Mouse (Mus musculus): Measurements from ENCODE around the gene Dcxr.
"Not testable (repeated sequence)": the region's sequence is repeated elsewhere in the genome, so short reads cannot be mapped to it uniquely, and the experiment has no call there.

The Dcxr gene

DNA sequence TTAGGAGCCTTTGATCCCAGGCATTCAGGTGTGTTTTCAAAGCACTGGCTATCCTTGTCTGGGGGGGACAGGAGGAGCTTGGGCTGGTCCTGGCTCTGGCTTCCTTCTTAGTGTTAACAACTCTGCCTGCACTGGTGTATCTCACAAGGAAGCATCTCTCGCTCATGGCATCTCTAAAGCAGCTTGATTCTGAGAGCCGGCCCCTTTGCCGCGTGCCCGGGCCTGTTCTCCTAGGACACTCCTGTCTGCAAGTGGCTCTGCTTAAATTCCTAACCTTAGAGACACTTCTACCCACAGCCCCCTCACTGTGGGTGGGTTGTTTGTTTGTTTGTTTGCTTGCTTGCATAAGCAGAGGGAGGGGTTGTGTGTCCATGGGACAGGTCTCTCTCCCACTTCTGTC is 19.1 kb downstream of the Dcxr start:
- DNase-seq (ENCODE audit: low spot score): no peak

DNA sequence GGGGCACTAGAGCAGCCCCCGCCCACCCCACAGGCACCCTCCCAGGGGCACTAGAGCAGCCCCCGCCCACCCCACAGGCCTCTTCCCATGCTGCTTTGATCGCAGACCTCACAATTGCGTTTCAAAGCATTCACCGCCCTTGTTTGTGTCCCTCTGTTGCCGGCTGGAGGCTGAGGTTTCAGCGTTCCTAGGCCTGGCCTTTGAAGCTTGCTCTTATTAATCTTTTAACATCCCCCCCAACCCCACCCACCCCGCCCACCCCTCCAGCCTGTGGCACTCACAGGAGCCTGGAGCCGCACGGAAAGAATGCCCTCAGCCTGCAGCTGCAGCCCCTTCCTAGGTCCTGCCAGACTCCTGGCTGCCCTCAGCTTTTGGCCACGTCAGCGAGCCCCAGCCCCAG is 19.9 kb downstream of the Dcxr start:
- no peak for DNase-seq (ENCODE audit: low spot score)

DNA sequence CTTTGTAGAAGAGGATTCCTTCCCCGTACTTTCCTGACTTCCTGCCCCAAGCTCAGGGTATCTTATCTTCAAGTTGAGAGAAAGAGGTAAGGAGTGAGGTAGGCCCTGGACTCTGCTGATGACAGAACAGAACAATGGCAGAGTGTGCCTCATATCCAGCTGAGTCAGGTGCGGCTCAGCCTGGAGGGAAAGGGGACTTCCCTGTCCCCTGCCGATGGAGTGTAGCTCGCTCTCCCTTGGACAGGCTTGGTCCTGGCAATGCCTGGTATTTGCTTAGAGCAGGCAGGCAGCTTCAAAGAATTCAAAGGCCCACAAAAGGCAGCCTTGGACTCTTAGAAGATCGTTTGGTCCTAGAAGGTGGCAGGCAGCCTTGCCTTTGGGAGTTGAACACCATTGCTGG is 21.0 kb downstream of the Dcxr start:
- no peak for DNase-seq (ENCODE audit: low spot score)

DNA sequence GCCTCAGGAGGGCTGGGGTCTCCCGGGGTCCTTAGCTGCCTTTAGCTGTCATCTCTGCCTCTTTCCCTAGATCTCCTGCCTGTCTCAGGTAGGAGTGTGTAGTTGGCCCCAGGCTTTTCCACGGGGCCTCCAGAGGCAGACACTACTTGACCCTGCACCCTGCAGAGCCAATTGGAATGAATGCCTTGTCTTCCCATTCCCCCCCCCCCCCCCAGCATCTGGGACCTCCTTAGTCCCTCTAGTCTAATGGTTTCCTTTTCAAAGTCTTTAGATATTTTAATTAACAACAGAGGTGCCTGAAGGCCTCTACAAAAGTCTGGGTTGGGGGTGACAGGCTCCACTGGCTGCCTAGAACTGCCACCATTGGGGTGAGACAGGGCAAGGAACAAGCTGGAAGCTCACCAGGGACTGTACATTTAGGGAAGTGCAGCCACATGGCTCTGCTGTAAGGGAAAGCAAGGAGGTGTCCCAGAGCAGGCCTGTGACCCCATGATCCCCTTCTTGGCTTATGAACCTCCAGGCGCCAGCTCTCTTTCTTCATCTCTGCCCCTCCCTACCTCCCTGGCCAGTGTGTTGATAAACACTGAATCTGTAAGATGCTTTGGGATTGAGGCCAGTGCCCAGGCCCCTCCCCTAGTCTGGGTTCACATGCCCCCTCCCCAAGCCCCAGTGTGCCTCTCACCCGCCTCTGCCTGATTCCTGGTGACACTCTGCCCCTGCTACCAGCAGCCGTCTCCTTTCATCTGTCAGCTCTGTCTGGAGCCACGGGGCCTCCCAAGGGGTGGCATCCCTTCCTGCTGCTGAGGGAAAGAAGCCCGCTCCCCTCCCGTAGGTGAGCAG is 22.4 kb downstream of the Dcxr start:
- DNase-seq (ENCODE audit: low spot score): no peak

DNA sequence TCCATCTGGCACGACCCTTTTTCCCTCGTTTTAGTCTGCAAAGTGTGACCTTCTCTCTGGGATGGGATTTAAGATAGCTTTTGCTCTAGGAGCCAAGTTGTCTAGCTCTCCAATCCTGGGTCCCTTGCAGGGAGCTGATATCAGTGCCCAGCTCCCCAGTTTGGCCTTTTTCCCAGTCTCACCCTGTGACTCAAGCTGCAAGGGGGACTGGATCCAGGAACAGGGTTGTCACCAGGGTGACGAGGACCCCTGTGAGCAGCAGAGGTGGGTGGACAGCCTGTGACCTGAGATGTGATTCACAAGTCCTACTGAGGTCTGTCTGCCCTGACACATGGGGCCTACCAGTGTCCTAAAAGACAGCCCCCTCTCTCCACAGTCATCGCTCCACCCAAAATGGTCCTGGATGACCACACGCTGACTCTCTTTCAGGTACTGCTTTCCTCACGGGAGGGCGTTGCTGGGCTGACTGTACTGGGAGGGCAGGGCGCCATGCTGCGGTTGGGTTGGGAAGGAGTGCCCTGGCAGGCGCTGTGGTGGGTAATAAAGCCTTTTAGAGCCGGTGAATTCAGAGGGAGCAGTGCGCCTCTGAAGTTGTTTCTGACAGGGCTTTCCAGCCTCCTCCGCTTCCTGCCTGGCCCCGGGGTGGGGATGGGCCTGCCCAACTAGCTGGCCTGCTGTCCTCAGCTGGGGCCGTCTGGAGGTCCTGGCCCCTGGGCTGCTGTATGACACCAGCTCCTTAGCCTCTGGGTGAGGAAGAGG is 23.2 kb downstream of the Dcxr start:
- DNase-seq (ENCODE audit: low spot score): no peak

DNA sequence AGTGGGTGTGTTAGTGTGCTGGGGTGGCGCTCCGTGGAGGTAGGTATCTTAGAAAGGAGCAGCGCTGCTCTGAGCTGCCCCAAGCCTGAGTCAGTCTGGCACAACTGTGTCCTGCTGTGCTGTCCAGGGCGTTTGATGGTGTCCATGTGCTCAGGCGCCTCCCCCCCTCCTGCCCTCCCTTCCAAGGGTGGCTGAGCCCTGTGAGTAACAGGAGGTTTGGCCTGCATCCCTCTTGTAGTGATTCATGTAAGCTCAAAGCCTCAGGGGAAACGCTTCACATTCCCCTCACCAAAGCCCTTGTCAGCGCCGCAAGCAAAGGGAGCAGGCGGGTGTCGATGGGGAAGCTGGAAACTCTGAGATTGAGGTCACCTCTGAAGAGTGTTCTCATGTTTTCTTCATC is 29.3 kb downstream of the Dcxr start:
- no peak for DNase-seq (ENCODE audit: low spot score)

DNA sequence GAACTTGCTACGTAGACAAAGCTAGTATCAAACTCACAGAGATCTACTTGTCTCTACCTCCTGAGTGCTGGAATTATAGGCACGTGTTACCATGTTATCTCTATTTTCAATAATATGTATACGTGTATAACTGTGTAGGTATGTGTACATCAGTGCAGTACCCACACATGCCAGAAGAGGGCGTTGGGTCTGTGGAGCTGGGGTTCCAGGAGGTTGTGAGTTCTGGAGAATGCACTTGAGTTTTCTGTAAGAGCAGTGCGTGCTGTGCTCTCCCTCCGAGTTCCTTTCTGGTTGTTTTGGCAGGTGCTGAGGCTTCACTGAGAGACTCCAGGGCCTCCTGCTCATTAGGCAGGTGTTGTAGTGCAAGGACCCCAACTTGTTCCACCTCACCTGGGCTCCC is 30.5 kb downstream of the Dcxr start:
- DNase-seq (ENCODE audit: low spot score): no peak

DNA sequence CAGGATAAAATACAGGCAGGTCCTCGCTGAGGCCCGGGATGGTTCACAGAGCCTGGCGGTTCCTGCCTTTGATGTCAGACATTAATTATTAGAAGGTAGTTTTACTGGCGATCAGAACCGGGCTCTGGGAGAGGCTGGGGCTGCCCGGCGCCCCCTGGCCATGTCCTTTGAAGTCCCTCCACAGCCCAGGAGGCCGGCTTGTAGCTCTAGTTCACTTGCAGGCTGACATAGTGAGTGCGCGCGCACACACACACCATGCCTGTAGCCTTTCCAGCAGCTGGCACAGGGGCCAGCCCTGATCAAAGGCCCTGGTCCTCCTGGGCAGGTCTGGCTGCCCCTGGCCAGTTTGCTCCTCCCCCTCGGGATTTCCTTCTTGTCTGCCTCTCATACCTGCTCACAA is 31.4 kb downstream of the Dcxr start:
- no peak for DNase-seq (ENCODE audit: low spot score)

DNA sequence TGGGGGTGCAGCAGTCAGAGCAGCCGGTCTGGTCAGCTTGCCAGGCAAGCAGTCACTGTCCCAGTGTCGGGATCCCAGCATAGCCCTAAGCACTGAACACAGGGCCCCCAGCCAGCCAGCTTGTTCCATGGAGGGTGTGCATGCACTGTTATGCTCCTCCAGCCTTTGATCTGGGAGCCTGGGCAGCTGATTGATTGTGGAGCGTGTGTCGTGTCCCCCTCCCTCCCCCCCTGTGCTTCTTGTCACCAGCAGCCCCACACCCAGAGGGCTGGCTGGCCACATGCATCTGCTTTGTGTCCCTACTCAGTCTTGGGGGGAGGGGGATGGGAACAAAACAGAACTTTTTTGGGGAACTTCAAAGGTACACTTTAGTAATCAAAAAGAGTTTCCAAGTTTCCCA is 31.9 kb downstream of the Dcxr start:
- no peak for DNase-seq (ENCODE audit: low spot score)

DNA sequence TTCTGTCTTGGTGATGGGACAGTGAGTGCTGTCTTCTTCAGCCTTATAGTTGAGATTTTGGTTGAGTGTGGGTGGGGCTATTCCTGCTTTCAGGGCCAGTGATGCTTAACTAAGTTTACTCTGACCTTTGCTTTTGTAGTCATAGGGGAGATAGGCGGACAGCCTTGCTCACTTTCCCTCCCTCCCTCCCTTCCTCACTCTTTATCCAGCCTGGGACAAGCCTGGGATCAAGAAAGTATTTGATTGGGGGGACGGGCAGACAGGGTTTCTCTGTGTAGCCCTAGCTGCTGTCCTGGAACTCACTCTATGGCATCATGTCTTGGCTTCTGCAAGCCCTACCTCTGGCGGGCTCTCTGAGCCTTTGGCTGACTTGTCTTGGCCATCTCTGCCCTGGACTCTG is 33.6 kb downstream of the Dcxr start:
- no peak for DNase-seq (ENCODE audit: low spot score)

GRCm38 (mm10) chr11:120692471-120693011 is 34.5 kb downstream of the Dcxr start:
- no peak for DNase-seq (ENCODE audit: low spot score)

GRCm38 (mm10) chr11:120689365-120689764 is 37.7 kb downstream of the Dcxr start:
- DNase-seq (ENCODE audit: low spot score): no peak

DNA sequence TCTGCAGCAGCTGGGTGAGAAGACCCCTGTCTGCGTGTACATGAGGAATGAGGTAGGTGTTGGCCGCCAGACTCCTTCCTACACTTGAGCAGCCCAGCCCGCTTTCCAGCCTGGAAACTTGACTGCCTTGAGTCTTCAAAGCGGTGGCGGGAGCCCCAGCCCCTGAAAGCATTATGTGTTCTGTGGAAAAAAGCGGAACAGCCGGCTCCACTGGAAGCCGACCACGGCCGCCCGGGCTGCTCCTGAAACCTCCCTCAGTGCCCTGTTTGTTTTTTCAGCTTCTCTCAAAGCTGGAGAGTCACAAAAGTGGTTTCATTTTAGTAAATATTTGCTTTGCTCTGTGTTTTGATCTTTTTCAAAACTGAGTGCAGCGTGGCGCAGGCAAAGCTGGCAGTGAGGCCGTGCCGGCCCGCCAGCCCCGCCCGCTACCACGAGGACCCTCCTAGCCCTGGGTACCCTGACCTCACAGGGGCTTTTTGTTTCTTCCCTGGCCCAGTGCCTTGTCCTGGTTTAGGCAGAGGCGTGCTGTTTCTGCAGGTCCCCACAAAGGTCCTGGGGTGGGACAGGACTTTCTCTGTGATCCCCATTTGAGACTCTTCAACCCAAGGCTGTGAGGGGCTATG is 40.3 kb downstream of the Dcxr start:
- no peak for DNase-seq (ENCODE audit: low spot score)

GRCm38 (mm10) chr11:120684660-120685059 is 42.4 kb downstream of the Dcxr start:
- no peak for DNase-seq (ENCODE audit: low spot score)

DNA sequence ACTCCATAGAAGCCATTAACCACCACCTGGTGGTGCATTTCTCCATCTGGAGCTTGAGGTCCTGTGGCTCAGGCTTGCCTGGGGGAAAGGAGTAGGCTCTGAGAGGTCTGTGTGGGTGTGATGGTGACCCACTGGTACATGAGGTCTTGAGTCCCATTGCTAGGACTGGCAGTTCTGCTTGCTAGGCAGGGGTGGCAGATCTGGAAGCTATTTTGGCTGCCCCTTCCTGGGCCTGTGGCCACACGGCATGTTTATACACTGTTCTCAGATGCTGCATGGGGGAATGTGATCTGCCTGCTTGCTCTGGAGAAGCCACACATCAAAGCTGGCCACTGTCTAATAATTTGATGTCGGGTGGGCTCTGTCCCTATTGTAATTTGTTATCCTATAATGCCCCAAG is 43.0 kb downstream of the Dcxr start:
- no peak for DNase-seq (ENCODE audit: low spot score)

DNA sequence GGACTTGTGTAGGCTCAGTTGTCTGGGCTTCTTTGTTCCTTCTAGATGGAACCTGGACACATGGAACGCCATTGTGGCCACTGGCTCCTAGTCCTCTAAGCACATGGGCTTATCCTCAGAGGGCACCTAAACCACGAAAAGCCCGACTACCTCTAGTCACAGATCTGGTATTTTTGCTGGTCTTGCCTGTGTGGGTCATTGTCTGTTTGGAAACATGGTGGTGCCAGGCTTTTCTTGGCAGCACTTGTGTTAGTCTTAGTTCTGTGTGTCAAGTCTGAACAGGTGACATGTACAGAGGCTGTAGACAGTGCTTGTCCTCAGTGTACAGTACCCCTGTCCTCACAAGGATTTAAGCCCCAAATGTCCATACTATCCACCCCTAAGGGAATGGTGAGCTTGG is 43.5 kb downstream of the Dcxr start:
- DNase-seq (ENCODE audit: low spot score): no peak

DNA sequence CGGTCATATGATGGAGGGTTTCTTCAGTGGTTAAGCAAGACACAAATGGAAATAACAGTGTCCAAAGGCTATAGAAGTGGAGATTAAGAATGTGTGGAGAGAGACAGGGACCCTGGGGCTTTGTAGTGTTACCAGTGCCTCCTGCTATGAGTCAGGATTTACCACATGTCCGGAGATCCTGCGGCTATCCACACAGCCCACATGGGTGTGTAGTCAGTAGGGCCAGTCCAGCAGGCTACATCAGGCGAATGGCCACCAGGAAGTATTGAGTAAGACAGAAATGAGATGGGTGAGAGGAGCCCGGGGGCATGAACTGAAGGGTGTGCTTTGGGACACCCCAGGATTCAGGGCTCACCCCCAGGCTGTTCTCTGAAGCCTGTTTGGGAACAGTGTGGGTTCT is 44.4 kb downstream of the Dcxr start:
- no peak for DNase-seq (ENCODE audit: low spot score)

GRCm38 (mm10) chr11:120679909-120680308 is 47.2 kb downstream of the Dcxr start:
- DNase-seq (ENCODE audit: low spot score): no peak

- DNase-seq (ENCODE audit: low spot score): no peak
Observed at GRCm38 (mm10) chr11:120676951-120677350, 50.1 kb downstream of the Dcxr start.

DNA sequence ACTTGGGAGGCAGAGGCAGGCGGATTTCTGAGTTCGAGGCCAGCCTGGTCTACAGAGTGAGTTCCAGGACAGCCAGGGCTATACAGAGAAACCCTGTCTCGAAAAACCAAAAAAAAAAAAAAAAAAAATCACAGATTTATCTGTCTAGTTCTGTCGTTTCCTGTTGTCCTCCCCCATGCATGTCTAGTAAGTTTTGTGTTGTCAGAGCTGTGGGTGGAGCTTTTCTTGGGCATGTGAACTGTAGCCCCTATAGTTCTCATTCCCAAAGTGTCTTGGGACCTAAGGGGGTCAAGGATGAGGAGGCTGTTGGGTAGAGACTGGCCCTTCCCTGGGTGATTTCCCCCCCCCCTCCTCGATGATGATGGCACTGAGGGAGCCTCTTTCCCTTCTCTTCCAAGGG is 51.2 kb downstream of the Dcxr start:
- not testable (repeated sequence) for DNase-seq (ENCODE audit: low spot score)

All from c-Kit-positive CD71-positive TER-119-positive erythroid progenitor cells, embryonic 14.5 days (primary cell).